Mouse (Mus musculus) intestine, embryonic 16.5 days (tissue): ENCODE results near the gene Ncoa3. TPM values are rescaled to one million over a fixed set of nuclear protein-coding genes. Genes with fewer than 3 reads are reported as not detected.
"Not testable (repeated sequence)": the region's sequence is repeated elsewhere in the genome, so short reads cannot be mapped to it uniquely, and the experiment has no call there.

Experiments used
- ATAC-seq: fragments of 200-750 bp; cut with Nextera tagmentation; 2 replicates; pipeline ENCODE4 v1.8.0; 2017; ENCODE audit warnings: moderate TSS enrichment, moderate library complexity
- H3K27ac ChIP-seq: fragments of 300-500 bp; sonication (generic); 2 replicates; pipeline ENCODE4 v1.5.1; 2014; ENCODE audit warnings: mild to moderate bottlenecking, low read length
- H3K27me3 ChIP-seq: fragments of 300-500 bp; sonication (generic); replicated peaks from 2 replicates; pipeline ENCODE4 v1.6.1; 2014; ENCODE audit warnings: low read length, control low read depth, mixed read lengths; ENCODE audit not compliant: control insufficient read depth, insufficient read depth
- H3K36me3 ChIP-seq: fragments of 300-500 bp; sonication (generic); 2 replicates; pipeline ENCODE4 v1.6.1; 2014; ENCODE audit warnings: low read length, control low read depth; ENCODE audit not compliant: control insufficient read depth, insufficient read depth
- H3K4me1 ChIP-seq: fragments of 300-500 bp; sonication (generic); 2 replicates; pipeline ENCODE4 v1.6.1; 2014; ENCODE audit warnings: low read length, control low read depth, mixed read lengths; ENCODE audit not compliant: control insufficient read depth, insufficient read depth
- H3K4me2 ChIP-seq: fragments of 300-500 bp; sonication (generic); 2 replicates; pipeline ENCODE4 v1.6.1; 2014; ENCODE audit warnings: low read depth, low read length, control low read depth
- H3K4me3 ChIP-seq: fragments of 300-500 bp; sonication (generic); 2 replicates; pipeline ENCODE4 v1.5.1; 2014; ENCODE audit warnings: mild to moderate bottlenecking, low read length
- H3K9ac ChIP-seq: fragments of 300-500 bp; sonication (generic); 2 replicates; pipeline ENCODE4 v1.6.1; 2014; ENCODE audit warnings: low read depth, low read length
- H3K9me3 ChIP-seq: fragments of 300-500 bp; sonication (generic); 2 replicates; pipeline ENCODE4 v1.6.1; 2016; ENCODE audit warnings: low read length, control low read depth; ENCODE audit not compliant: control insufficient read depth
- WGBS: fragments of 180-500 bp; shearing (Covaris S2); extraction: QIAGEN DNeasy Blood & Tissue Kit; methylation state at CpG from one replicate; pipeline ENCODE4 v1.1.7; 2014; 5-methylcytosine and 5-hydroxymethylcytosine counted together
- polyA plus RNA-seq: library from polyadenylated mRNA; unstranded; fragments of >200 nt; fragmentation: Nextera tagmentation; extraction: Ambion mirVana; gene quantifications from 2 replicates; pipeline ENCODE4 v1.2.1, GENCODE M21; 2015

Gene Ncoa3
- polyA plus RNA-seq, 1 experiment from 2014 or later, result 8.7 TPM

GRCm38 (mm10) chr2:166082661-166083060 lies 90.2 kb downstream of the Ncoa3 start:
- Histone ChIP-seq H3K36me3 (peaks cover 6% of the 10 kb centered on the region), H3K27me3 (no peaks in the 10 kb centered on the region), H3K4me1 (peaks cover 19% of the 10 kb centered on the region), H3K27ac (no peak overlapping the region), H3K9me3 (no peaks in the 10 kb centered on the region), H3K4me2 (no peak overlapping the region), H3K9ac (no peak overlapping the region), H3K4me3 (no peak overlapping the region)
- no peak for ATAC-seq
- 87% methylated on average over 10 of the region's 10 CpGs for WGBS

- H3K9ac ChIP-seq, result no peak overlapping the region
- H3K27ac ChIP-seq, result no peak overlapping the region
- whole genome bisulfite sequencing, result 54% methylated on average over 9 of the region's 9 CpGs
- H3K9me3 ChIP-seq, result no peaks in the 10 kb centered on the region
- no peaks in the 10 kb centered on the region for H3K27me3 ChIP-seq
- H3K4me3 ChIP-seq, result no peak overlapping the region
- no peak overlapping the region for H3K4me2 ChIP-seq
- H3K4me1 ChIP-seq, result peaks cover 19% of the 10 kb centered on the region
- ATAC-seq, result no peak
- H3K36me3 ChIP-seq, result peaks cover 2% of the 10 kb centered on the region
Observed at GRCm38 (mm10) chr2:166083542-166084031, 91.2 kb downstream of the Ncoa3 start.

DNA sequence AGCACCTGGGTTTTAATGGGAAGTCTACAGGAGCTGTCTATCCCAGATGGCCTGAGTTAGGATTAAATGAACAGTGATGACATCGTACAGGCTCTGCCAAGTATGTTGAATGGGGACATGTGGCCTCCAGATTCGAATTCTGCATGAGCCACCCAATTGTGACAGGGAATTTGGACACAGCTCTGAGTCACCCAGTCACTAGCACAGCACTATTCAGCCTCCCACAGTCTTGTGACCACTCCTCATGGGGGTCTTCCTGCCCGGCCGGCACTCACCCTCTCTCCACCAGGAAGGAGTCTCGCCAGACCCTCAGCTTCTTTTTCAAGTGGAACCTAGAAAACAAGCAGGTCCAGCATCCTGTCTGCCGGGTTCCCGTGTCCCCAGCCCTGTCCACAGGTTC lies 91.7 kb downstream of the Ncoa3 start:
- Histone ChIP-seq H3K4me2 (no peak overlapping the region), H3K9me3 (no peaks in the 10 kb centered on the region), H3K4me1 (peaks cover 19% of the 10 kb centered on the region), H3K9ac (no peak overlapping the region), H3K27me3 (no peaks in the 10 kb centered on the region), H3K36me3 (peaks cover 2% of the 10 kb centered on the region; the same call in 1 of the 2 replicates), H3K27ac (no peak overlapping the region), H3K4me3 (no peak overlapping the region)
- no peak for ATAC-seq
- WGBS, result 91% methylated on average over 7 of the region's 7 CpGs

DNA sequence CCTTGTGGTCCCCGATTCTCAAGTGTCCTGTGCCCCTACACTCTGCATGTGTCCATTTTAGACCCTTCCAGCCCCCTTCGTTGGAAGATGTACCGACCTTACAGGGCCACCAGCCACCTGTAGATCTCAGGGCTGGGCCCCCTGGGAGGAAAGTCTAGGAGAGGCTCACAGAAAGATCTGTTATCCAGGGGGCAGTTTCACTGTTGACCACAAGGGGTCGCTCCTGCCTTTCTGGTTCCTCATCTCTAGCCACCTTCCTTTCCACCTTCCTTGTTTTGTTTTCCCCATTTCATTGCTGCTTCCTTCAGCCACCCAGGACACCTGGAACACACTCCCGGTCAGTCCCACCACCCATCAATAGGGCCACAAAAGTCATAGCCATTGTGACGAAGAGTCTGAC lies 92.5 kb downstream of the Ncoa3 start:
- 36% methylated on average over 6 of the region's 6 CpGs for WGBS

DNA sequence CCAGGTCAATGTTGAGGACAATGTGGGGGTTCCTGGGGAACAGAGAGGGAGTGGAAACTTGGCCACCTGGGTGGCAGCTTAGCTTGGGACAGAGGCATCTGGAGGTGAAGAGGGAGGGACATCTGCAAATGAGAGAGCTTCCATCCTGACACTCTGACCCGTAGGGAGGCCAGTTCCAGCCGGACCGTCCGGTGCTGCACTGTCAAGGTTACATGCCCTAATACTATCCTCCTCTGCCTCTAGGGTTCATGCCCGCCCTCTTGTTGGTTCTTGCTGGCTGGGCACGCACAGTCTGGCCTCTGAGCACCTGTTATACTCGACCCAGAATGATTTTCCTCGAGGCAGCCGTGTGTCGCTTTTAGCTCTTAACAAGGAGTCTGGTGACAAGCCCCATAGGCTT lies 93.3 kb downstream of the Ncoa3 start:
- peaks cover 4% of the 10 kb centered on the region; the same call in 1 of the 2 replicates for H3K36me3 ChIP-seq
- no peak overlapping the region for H3K9ac ChIP-seq
- H3K9me3 ChIP-seq, result no peaks in the 10 kb centered on the region
- no peak overlapping the region for H3K4me2 ChIP-seq
- no peak overlapping the region for H3K27ac ChIP-seq
- peaks cover 5% of the 10 kb centered on the region for H3K4me1 ChIP-seq
- ATAC-seq, result no peak
- 88% methylated on average over 10 of the region's 10 CpGs for WGBS
- H3K27me3 ChIP-seq, result no peaks in the 10 kb centered on the region
- no peak overlapping the region for H3K4me3 ChIP-seq

More for the DNA sequence above, 92.5 kb downstream of the Ncoa3 start:
- H3K4me1 ChIP-seq, result peaks cover 14% of the 10 kb centered on the region
- H3K9ac ChIP-seq, H3K36me3 ChIP-seq, ATAC-seq, H3K27me3 ChIP-seq, H3K27ac ChIP-seq, H3K4me3 ChIP-seq, H3K9me3 ChIP-seq, H3K4me2 ChIP-seq: not testable (repeated sequence)

DNA sequence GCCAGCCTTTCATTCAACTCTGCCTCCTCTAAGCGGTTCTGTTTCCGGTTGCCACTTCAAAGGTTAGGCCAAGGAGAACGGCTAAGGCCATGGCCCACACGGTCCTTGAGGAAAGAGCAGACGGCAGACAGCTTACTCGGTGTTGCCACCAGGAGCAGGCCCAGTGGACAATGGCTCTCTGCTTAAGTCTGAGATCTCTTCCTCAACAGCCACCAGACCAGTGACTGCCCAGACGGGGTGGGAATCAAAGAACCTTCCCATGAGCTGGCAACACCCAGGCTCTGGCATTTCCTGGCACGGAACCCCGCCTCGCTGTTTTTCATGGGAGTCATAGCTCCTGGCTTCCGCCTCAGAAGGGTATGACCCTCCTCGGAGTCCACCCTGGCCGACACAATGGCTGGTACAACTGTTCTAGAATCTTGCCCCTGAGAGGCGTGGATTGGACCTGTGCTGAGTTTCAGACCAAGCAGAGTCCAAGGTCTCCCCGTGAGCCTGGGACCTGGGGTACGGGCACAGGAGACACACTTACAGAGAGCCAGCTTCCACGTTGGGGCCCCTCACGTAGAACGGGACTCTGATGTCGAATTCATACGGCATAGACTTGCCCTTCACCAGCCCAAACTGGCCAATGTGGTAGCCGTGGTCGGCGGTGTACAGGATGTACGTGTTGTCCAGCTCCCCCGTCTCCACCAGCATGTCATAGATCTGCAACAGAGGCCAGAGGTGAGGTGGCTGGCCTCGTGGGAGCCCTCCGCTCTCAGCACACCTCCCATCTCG lies 94.2 kb downstream of the Ncoa3 start:
- H3K27ac ChIP-seq, result no peak overlapping the region
- no peak for ATAC-seq
- H3K4me1 ChIP-seq, result no peaks in the 10 kb centered on the region
- no peaks in the 10 kb centered on the region for H3K9me3 ChIP-seq
- WGBS, result 88% methylated on average over 29 of the region's 29 CpGs
- H3K4me3 ChIP-seq, result no peak overlapping the region
- no peak overlapping the region for H3K9ac ChIP-seq
- H3K4me2 ChIP-seq, result no peak overlapping the region
- peaks cover 4% of the 10 kb centered on the region; the same call in 1 of the 2 replicates for H3K36me3 ChIP-seq
- no peaks in the 10 kb centered on the region for H3K27me3 ChIP-seq

- WGBS, result 83% methylated on average over 9 of the region's 9 CpGs
- ATAC-seq, result no peak
Observed at GRCm38 (mm10) chr2:166088991-166089390, 96.6 kb downstream of the Ncoa3 start.

GRCm38 (mm10) chr2:166090131-166090581 lies 97.7 kb downstream of the Ncoa3 start:
- H3K4me2 ChIP-seq, result no peak overlapping the region
- 47% methylated on average over 7 of the region's 7 CpGs for WGBS
- no peaks in the 10 kb centered on the region for H3K9me3 ChIP-seq
- H3K27me3 ChIP-seq, result no peaks in the 10 kb centered on the region
- H3K27ac ChIP-seq, result no peak overlapping the region
- no peak overlapping the region for H3K9ac ChIP-seq
- no peak for ATAC-seq
- no peak overlapping the region for H3K4me3 ChIP-seq
- peaks cover 22% of the 10 kb centered on the region for H3K36me3 ChIP-seq
- no peaks in the 10 kb centered on the region for H3K4me1 ChIP-seq

More at GRCm38 (mm10) chr2:166088991-166089390, 96.6 kb downstream of the Ncoa3 start:
- Histone ChIP-seq H3K4me1 (no peaks in the 10 kb centered on the region), H3K9ac (no peak overlapping the region), H3K9me3 (no peaks in the 10 kb centered on the region), H3K4me2 (no peak overlapping the region), H3K4me3 (no peak overlapping the region), H3K27me3 (no peaks in the 10 kb centered on the region), H3K27ac (no peak overlapping the region), H3K36me3 (peaks cover 19% of the 10 kb centered on the region)

- H3K27ac ChIP-seq, result no peak overlapping the region
- ATAC-seq, result no peak
- no peaks in the 10 kb centered on the region for H3K27me3 ChIP-seq
- H3K4me3 ChIP-seq, result no peak overlapping the region
- H3K4me2 ChIP-seq, result no peak overlapping the region
- no peaks in the 10 kb centered on the region for H3K9me3 ChIP-seq
- H3K36me3 ChIP-seq, result peaks cover 22% of the 10 kb centered on the region
- no peaks in the 10 kb centered on the region for H3K4me1 ChIP-seq
- no peak overlapping the region for H3K9ac ChIP-seq
Observed at GRCm38 (mm10) chr2:166091599-166091998, 99.2 kb downstream of the Ncoa3 start.
